Mouse (Mus musculus) limb, embryonic 13.5 days (tissue): Measurements from ENCODE around the gene Hoxb13. TPM values are rescaled to one million over a fixed set of nuclear protein-coding genes. Genes with fewer than 3 reads are reported as not detected.
A peak's percentile ranks its signal among the peaks of the same experiment; 100 is the strongest.

Experiments used
- ATAC-seq: fragments of 200-750 bp; cut with Nextera tagmentation; 2 replicates; pipeline ENCODE4 v1.8.0; 2017; ENCODE audit warnings: low read depth, moderate number of reproducible peaks, moderate TSS enrichment; ENCODE audit not compliant: low FRiP score
- H3K27ac ChIP-seq: fragments of 300-500 bp; sonication (generic); 2 replicates; pipeline ENCODE4 v1.5.1; 2015; ENCODE audit warnings: inconsistent platforms, mild to moderate bottlenecking, moderate library complexity
- H3K27me3 ChIP-seq: fragments of 300-500 bp; sonication (generic); 2 replicates; pipeline ENCODE4 v1.6.1; 2015; ENCODE audit warnings: mild to moderate bottlenecking, inconsistent platforms
- H3K36me3 ChIP-seq: fragments of 300-500 bp; sonication (generic); 2 replicates; pipeline ENCODE4 v1.6.1; 2015; ENCODE audit warnings: inconsistent platforms, mild to moderate bottlenecking, moderate library complexity
- H3K4me1 ChIP-seq: fragments of 300-500 bp; sonication (generic); 2 replicates; pipeline ENCODE4 v1.6.1; 2015; ENCODE audit warnings: inconsistent platforms
- H3K4me2 ChIP-seq: fragments of 300-500 bp; sonication (generic); replicated peaks from 2 replicates; pipeline ENCODE4 v1.6.1; 2015; ENCODE audit warnings: inconsistent platforms, mild to moderate bottlenecking, moderate library complexity
- H3K4me3 ChIP-seq: fragments of 300-500 bp; sonication (generic); 2 replicates; pipeline ENCODE4 v1.5.1; 2015; ENCODE audit warnings: moderate library complexity, mild to moderate bottlenecking, inconsistent platforms
- H3K9ac ChIP-seq: fragments of 300-500 bp; sonication (generic); 2 replicates; pipeline ENCODE4 v1.6.1; 2015; ENCODE audit warnings: mild to moderate bottlenecking, inconsistent platforms
- H3K9me3 ChIP-seq: fragments of 300-500 bp; sonication (generic); 2 replicates; pipeline ENCODE4 v1.6.1; 2016; ENCODE audit warnings: inconsistent platforms
- WGBS: fragments of 180-500 bp; shearing (Covaris S2); methylation state at CpG from one replicate; pipeline ENCODE4 v1.1.7; 2015; 5-methylcytosine and 5-hydroxymethylcytosine counted together
- polyA plus RNA-seq: library from polyadenylated mRNA; unstranded; fragments of >200 nt; fragmentation: Nextera tagmentation; extraction: Ambion mirVana; gene quantifications from 2 replicates; pipeline ENCODE4 v1.2.1, GENCODE M21; 2015

Gene Hoxb13
- polyA plus RNA-seq, 1 experiment from 2014 or later: not detected

DNA sequence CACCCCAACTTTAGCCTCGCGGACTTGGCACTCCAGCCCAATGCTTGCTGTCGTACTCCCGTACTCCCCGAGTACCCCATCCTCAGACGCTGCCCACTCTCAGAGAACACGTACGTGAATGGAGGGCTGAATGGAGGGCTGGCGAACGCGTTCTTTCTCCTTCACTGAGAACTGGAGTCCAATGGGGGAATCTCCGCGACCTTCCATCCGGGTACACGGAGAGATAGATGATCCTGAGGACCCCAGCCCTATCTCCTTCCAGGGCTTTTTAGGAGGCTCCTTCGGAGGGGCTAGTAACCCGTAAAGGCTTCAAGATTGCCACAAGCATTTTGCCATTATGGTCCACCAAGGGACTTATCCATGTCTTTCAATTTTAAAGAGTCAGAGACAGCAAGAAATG lies 18.6 kb upstream of the Hoxb13 start:
- Histone ChIP-seq H3K9ac (no peak overlapping the region), H3K4me1 (no peaks in the 10 kb centered on the region), H3K9me3 (no peaks in the 10 kb centered on the region), H3K4me3 (no peak overlapping the region), H3K27ac (no peak overlapping the region), H3K36me3 (no peaks in the 10 kb centered on the region), H3K4me2 (no peak overlapping the region), H3K27me3 (peaks cover 99% of the 10 kb centered on the region)
- WGBS: under 1% methylated on average over 17 of the region's 17 CpGs
- no peak for ATAC-seq

DNA sequence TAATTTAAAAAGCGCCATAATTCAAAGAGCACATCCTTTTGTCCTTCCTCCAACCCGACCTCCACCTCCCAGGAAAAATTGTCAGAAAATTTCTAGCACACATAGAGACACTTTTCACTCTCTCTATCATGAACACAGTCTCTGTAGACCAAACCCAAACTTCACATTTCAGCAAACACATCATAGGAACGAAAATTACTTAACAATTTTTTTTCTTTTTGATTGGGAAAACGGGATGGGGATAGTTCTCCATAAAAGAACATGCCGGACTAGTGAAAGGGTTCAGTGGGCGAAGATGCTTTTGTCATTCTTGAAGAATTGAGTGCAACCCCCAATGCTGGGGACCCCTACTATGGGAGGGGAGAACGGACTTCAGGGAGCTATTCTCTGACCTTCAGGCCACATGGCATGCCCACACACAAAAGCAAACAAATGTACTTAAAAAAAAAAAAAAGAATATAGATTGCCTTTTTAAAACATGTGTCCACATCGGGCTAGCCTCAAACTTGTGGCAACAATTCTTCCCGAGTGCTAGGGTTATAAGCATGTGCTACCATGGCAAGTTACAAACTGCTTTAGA lies 18.1 kb upstream of the Hoxb13 start:
- no peak overlapping the region for H3K4me3 ChIP-seq
- WGBS: 3% methylated on average over 9 of the region's 9 CpGs
- H3K9me3 ChIP-seq: no peaks in the 10 kb centered on the region
- H3K36me3 ChIP-seq: no peaks in the 10 kb centered on the region
- H3K4me2 ChIP-seq: no peak overlapping the region
- no peak overlapping the region for H3K27ac ChIP-seq
- no peak for ATAC-seq
- H3K4me1 ChIP-seq: no peaks in the 10 kb centered on the region
- peaks cover 99% of the 10 kb centered on the region for H3K27me3 ChIP-seq
- H3K9ac ChIP-seq: no peak overlapping the region

DNA sequence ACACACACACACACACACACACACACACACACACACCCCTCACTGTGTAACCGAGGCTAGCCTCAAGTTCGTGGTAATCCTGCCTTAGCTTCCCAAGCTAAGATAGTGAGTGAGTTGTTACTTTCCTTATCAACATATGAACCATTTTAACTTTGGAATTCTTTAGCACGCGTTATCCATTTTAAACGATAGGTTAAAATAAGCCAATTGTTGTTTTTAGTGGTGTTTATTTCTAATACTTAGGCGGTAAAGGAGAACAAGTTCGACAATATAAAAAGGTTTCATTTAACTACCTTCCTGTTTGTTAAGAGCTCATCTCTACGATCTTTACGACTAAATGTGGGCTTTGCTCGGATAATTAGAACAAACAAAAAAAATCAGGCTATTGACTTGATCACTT lies 17.3 kb upstream of the Hoxb13 start:
- no peaks in the 10 kb centered on the region for H3K36me3 ChIP-seq
- no peak overlapping the region for H3K4me3 ChIP-seq
- no peaks in the 10 kb centered on the region for H3K4me1 ChIP-seq
- no peak for ATAC-seq
- H3K27ac ChIP-seq: no peak overlapping the region
- H3K4me2 ChIP-seq: no peak overlapping the region
- no peak overlapping the region for H3K9ac ChIP-seq
- no peaks in the 10 kb centered on the region for H3K9me3 ChIP-seq
- H3K27me3 ChIP-seq: peaks cover 99% of the 10 kb centered on the region
- under 1% methylated on average over 10 of the region's 10 CpGs for WGBS

DNA sequence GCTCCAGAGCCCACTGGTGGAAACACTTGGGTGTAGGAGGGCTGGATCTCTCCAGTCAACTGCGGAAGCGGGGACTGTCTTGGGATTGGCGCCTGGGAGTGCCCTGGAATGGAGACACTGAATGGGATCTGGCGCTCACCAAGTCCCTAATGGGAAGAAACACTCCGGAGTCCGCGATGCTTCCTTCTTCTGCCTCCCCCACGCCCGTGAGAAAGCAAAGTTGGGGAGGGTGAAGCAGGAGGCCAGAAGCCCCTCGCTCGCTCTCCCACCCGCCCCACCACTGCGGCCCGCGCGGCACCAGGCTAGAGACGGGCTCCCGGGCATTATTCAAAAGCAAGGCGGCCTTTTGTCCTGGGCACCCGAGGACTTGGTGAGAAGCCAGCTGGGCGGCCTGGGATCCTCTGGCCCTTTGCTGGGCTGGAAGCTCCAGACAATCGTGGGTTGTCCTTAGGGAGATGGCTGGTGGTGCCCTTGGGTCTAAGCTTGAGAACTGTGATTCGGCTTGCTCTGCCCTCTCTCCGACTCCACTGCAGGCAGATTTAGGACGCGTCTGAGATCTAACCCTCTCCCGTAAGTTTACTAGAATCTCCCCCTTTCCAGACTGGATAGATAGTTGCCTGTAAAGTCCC lies 16.5 kb upstream of the Hoxb13 start:
- no peak overlapping the region for H3K9ac ChIP-seq
- 1% methylated on average over 27 of the region's 27 CpGs for WGBS

DNA sequence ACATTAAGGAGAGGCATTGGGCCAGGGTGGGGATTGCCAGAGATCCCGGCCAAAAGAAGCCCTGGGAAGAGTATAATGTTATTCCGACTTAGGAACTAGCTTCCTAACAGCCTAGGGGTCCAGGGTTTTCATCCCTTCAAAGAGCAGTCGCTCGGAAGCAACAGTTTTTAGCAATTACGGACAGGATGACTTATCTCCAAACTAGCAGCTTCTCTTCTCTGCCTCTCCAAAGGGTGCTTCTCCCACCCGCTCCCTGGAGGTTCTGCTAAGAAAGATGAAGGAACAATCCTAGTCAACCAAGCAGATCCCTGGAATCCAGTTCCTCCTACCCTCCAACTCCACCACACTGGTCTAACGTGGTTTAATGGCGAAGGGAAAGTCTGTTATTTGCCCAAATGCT lies 15.8 kb upstream of the Hoxb13 start:
- Histone ChIP-seq H3K9ac (no peak overlapping the region), H3K27me3 (peaks cover 99% of the 10 kb centered on the region), H3K4me2 (no peak overlapping the region), H3K4me1 (no peaks in the 10 kb centered on the region), H3K27ac (no peak overlapping the region), H3K36me3 (no peaks in the 10 kb centered on the region), H3K9me3 (peaks cover 7% of the 10 kb centered on the region), H3K4me3 (no peak overlapping the region)
- 1% methylated on average over 8 of the region's 8 CpGs for WGBS
- no peak for ATAC-seq

More for the DNA sequence above, 16.5 kb upstream of the Hoxb13 start:
- Histone ChIP-seq H3K9me3 (peaks cover 2% of the 10 kb centered on the region), H3K27ac (no peak overlapping the region), H3K4me2 (no peak overlapping the region), H3K4me3 (no peak overlapping the region), H3K36me3 (no peaks in the 10 kb centered on the region), H3K4me1 (no peaks in the 10 kb centered on the region), H3K27me3 (peaks cover 99% of the 10 kb centered on the region)
- no peak for ATAC-seq

DNA sequence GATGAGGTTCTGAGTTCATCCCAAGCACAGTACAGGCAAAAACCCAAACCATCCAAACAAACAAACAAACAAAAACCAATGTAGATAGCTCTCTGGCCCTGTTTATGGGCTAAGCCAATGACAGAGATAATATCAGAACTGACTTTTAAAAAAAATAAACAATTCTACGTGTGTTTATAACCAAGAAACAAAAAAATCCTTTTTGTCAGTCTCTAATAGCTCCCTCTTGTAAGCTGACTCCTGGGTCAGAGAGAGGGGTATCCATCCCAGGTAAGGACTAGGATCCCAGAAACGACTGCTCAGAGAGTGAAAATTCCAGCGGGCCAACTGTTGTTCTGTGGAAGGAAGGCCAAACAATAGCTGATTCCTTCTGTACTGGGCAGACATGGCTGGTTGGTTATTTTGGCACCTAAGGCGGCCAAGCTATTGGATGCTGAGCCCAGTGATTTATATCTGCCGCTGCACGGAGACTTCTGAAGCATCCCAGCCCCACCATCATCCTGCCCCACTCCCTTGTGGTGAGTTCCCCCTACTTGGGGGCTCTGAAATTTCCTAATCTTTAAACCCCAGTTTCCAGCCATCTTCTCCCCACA lies 15.1 kb upstream of the Hoxb13 start:
- peaks cover 7% of the 10 kb centered on the region for H3K9me3 ChIP-seq
- H3K36me3 ChIP-seq: no peaks in the 10 kb centered on the region
- ATAC-seq: no peak
- peaks cover 99% of the 10 kb centered on the region for H3K27me3 ChIP-seq
- no peak overlapping the region for H3K9ac ChIP-seq
- H3K4me1 ChIP-seq: no peaks in the 10 kb centered on the region
- WGBS: 1% methylated on average over 6 of the region's 6 CpGs
- no peak overlapping the region for H3K4me3 ChIP-seq
- no peak overlapping the region for H3K27ac ChIP-seq
- no peak overlapping the region for H3K4me2 ChIP-seq

DNA sequence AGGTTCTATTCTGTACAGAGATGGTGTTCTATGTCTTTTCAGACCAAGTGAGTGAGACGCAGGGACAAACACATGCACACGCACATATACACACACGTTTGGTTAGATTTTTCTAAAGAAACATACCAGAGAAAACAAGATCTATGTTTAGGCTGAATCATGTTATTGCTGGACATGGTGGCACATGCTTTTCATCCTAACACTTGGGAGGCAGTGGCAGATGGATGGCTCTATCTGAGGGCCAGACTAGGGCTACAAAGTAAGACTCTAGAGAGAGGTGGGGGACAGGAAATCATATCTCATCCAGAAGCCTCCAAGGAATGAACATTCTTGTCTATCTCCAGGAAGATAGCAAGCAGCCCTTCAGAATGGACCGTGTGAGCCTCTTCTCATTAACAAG lies 13.1 kb upstream of the Hoxb13 start:
- no peak overlapping the region for H3K27ac ChIP-seq
- no peak overlapping the region for H3K9ac ChIP-seq
- no peaks in the 10 kb centered on the region for H3K36me3 ChIP-seq
- 22% methylated on average over 4 of the region's 4 CpGs for WGBS
- H3K9me3 ChIP-seq: peaks cover 7% of the 10 kb centered on the region
- H3K27me3 ChIP-seq: peaks cover 99% of the 10 kb centered on the region
- no peak overlapping the region for H3K4me2 ChIP-seq
- no peak overlapping the region for H3K4me3 ChIP-seq
- no peak for ATAC-seq
- H3K4me1 ChIP-seq: no peaks in the 10 kb centered on the region

DNA sequence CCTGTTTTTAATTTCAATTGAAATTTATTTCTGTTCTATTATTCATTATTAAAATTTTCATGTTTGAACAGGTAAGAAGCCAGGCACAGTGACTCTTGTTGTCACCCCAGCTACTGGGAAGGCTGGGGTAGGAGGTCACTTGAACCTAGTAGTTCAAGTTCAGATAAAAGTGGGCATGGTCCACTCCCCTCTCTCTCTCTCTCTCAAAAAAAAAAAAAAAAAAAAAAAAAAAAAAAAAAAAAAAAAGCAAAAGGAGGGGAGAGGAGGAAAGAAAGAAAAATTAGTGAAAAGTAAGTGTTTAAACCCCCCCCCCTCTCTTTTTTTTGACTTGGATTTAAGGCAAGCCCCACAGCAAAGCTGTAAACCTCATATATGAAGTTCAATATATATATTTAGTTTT lies 9.9 kb upstream of the Hoxb13 start:
- Histone ChIP-seq H3K27ac (no peak overlapping the region), H3K27me3 (peaks cover 100% of the 10 kb centered on the region), H3K4me3 (no peak overlapping the region), H3K9ac (no peak overlapping the region), H3K36me3 (no peaks in the 10 kb centered on the region), H3K4me1 (no peaks in the 10 kb centered on the region), H3K9me3 (peaks cover 7% of the 10 kb centered on the region), H3K4me2 (no peak overlapping the region)
- ATAC-seq: no peak

DNA sequence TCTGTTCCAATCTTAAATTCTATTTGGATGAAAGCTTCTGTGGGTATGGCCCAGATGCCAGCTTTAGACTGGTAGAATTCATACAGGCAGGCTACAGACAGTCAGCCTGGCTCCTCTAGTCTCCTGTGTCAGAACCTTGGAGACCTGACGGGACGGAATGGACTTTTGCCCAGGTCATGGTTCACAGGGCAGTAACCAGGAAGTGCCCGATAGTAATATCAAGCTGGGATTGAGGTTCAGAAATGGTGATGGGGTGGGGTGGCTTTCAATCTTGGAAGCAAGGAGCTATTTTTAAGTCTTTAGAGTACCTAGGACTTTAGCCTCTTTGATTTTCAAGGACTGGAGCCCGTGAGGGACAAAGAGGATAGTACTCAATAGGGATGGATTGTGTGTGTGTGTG lies 6.8 kb upstream of the Hoxb13 start:
- Histone ChIP-seq H3K36me3 (no peaks in the 10 kb centered on the region), H3K27me3 (peaks cover 99% of the 10 kb centered on the region), H3K4me1 (no peaks in the 10 kb centered on the region), H3K9me3 (peaks cover 7% of the 10 kb centered on the region), H3K4me2 (no peak overlapping the region), H3K9ac (no peak overlapping the region), H3K27ac (no peak overlapping the region), H3K4me3 (no peak overlapping the region)
- no peak for ATAC-seq
- 18% methylated on average over 4 of the region's 4 CpGs for WGBS

DNA sequence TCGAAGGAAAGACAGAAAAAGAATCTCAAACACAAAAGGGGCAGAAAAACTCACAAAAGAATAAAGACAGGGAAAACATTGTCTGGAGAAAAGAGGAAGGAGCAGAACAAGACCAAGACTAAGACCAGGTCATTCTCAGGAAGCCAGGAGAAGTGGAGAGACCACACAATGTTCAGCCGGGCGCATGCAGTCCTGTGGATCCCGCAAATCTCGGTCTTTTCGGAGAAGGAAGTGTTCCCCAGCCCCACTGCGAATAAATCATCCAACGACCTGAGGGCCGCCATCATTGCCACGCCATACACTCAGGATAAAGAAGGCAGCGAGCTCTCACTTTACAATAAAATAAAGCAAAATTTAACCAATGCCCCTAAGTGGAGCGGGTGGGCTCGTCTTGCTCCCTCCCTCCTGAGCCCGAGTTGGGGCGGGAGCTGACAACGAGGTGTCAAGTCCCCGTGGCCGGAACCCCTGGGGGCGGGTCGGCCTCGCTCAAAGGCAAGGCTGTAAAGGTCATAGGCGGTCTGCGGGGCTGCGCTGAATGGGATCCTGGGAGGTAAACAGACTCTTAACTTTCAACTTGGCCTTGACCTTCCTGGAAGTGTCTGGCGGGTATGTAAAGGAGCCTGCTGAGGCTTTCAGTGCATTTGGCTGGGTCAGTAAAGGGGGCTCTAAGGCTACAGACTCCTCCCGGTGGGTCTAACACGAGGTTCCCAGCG lies 4.2 kb upstream of the Hoxb13 start:
- Histone ChIP-seq H3K4me1 (peaks cover 9% of the 10 kb centered on the region), H3K9ac (no peak overlapping the region), H3K36me3 (no peaks in the 10 kb centered on the region), H3K4me2 (no peak overlapping the region), H3K4me3 (no peak overlapping the region), H3K27ac (no peak overlapping the region), H3K9me3 (no peaks in the 10 kb centered on the region), H3K27me3 (peaks cover 99% of the 10 kb centered on the region)
- ATAC-seq: no peak
- WGBS: under 1% methylated on average over 28 of the region's 28 CpGs

DNA sequence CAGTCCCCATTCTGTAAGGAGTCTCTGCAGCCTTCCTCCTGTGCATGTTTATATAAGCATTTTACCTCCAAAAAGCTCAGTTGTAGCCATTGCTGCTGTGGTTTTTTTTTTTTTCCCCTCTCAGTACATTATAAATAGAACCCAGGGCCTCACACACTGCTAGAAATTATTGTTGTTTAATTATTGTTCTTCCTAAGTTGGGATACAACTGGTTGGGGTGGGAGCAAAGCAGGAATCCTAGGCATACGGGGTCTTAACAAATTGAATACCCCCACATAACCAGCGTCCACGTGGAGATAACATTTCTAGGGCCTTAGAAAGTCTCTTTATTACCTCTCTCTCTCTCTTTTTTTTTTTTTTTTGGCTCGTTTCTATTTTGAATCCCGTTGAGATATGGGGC lies 3.0 kb upstream of the Hoxb13 start:
- no peaks in the 10 kb centered on the region for H3K36me3 ChIP-seq
- ATAC-seq: no peak
- no peak overlapping the region for H3K27ac ChIP-seq
- no peak overlapping the region for H3K4me2 ChIP-seq
- 3% methylated on average over 5 of the region's 5 CpGs for WGBS
- H3K4me1 ChIP-seq: peaks cover 9% of the 10 kb centered on the region
- peaks cover 99% of the 10 kb centered on the region for H3K27me3 ChIP-seq
- H3K4me3 ChIP-seq: no peak overlapping the region
- no peaks in the 10 kb centered on the region for H3K9me3 ChIP-seq
- no peak overlapping the region for H3K9ac ChIP-seq

DNA sequence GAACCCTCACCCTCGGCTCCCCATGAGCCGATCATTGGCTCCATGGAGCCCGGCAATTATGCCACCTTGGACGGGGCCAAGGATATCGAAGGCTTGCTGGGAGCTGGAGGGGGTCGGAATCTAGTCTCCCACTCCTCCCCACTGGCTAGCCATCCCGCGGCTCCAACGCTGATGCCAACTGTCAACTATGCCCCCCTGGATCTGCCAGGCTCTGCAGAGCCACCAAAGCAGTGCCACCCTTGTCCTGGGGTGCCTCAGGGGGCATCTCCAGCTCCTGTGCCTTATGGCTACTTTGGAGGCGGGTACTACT lies 240 bp downstream of the Hoxb13 start:
- no peaks in the 10 kb centered on the region for H3K36me3 ChIP-seq
- H3K4me1 ChIP-seq: peaks cover 9% of the 10 kb centered on the region
- H3K4me2 ChIP-seq: peak overlapping the region; percentile 51
- 3% methylated on average over 10 of the region's 10 CpGs for WGBS
- no peaks in the 10 kb centered on the region for H3K9me3 ChIP-seq
- peak overlapping the region; percentile 19 for H3K4me3 ChIP-seq
- H3K9ac ChIP-seq: no peak overlapping the region
- peaks cover 99% of the 10 kb centered on the region for H3K27me3 ChIP-seq
- H3K27ac ChIP-seq: no peak overlapping the region
- ATAC-seq: no peak
